Mouse (Mus musculus) adrenal gland, adult 18-20 months (tissue): Measurements from ENCODE around the gene Zbp1. TPM values are rescaled to one million over a fixed set of nuclear protein-coding genes. Genes with fewer than 3 reads are reported as not detected.

Experiments used
- DNase-seq, 2 experiments: peaks; one replicate each; pipeline ENCODE4 v3.0.0; 2021 to 2022; ENCODE audit warnings: low spot score in 2 of 2
- total RNA-seq, 2 experiments: library from RNA; stranded (reverse); gene quantifications; 1 replicate in 1 of 2; 2 replicates in 1 of 2; pipeline ENCODE4 v1.2.3; 2021

The Zbp1 gene
- total RNA-seq, 2 experiments from 2014 or later: 2.7 to 3.5 TPM

DNA sequence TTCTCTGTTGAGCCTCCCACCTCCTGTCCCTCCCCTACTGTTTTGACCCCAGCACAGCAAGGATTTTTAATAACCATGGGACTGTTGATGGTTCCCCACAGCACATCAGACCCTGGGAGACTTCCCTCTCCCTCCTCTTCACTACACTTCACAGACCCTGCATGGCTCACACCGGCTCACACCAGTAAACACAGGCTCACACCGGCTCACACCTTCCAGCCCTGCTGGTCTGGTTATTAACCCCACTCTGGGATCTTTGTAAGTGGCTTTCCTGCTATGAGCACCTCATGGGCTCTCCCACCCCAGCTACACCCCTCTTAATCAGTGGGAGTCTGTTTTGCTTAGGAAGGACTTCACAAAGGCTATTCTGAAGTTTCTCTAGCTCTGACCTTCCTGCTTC lies 29.2 kb upstream of the Zbp1 start:
- DNase-seq: no peak

GRCm38 (mm10) chr2:173247197-173247596 lies 28.5 kb upstream of the Zbp1 start:
- DNase-seq: no peak

DNA sequence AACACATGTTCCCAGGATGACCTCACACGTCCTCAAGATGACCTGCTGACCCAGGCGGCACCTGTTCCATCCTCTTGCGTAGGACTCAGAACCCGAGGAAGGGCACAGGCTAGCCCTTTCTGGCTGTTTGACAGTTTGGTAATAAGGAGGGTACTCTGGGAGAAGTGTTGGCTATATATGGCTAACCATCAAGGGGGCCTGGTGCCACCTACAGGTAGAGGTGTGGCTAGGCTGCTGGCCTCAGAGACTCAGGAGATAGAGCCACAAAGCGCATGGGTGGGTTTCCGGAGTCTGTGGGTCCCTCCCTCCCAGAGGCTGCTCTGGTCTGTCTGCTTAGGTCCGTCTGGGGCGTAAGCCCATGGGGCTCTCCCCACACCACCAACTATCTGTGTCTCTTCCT lies 28.0 kb upstream of the Zbp1 start:
- DNase-seq: no peak

- no peak for DNase-seq
These were observed 26.5 kb upstream of the Zbp1 start for GRCm38 (mm10) chr2:173245258-173245657.

DNA sequence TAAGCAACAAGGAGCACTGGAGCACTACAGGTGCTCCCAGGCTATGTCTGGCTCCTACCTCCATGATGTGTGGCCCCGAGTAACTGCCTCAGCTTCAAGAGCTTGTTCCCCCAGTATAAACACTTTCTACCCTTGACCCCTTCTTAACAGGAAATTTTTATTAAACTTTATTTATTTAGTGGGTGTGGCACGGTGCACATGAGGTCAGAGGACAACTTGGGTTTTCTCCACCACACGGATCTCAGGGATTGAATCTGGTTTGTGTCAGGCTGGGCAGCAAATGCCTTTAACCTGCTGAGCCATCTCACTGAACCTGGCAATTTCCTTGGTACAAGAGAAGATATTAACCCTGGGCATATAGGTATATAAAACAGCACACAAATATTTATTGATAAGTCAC lies 25.4 kb upstream of the Zbp1 start:
- no peak for DNase-seq

GRCm38 (mm10) chr2:173243616-173244015 lies 24.9 kb upstream of the Zbp1 start:
- DNase-seq: no peak

DNA sequence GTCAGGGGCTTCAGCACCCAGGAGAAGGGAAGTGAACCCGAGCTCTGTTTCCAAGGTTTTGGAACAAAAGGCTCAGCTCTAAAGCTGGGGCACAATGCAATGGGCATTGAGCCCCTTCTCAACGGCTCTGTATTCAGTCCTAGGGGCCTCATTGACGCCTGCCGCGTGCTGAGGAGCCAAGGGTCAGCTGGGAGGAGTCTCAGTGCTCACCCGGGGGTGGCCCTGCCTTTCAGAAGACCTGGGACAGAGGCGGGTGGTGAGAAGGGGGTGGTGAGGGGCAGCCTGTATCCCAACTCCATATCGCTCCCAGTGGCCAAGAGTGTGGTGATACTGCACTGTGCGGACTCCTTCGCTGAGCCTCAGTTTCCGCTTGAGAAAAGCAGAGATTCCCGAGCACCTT lies 24.2 kb upstream of the Zbp1 start:
- no peak for DNase-seq

DNA sequence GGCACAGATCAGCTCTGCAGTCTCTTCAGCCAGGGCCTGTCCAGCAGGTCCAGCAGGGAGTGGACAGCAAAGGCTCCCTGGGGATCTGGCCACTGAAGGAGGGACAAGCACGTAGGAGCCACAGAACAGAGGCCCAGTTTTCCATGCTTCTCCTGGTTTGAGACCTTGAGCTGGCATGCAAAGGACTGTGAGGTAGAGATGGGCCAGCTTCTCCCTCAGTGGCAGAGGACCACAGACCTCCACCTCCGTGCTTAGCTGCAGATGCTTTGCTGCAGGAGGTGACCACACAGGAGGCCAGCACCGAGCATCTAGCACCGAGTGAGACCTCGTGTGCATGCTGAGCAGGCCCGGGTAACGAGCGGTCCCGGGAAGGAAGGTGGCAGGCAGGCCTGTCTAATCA lies 22.0 kb upstream of the Zbp1 start:
- DNase-seq: no peak

GRCm38 (mm10) chr2:173238522-173238921 lies 19.8 kb upstream of the Zbp1 start:
- no peak for DNase-seq

GRCm38 (mm10) chr2:173235435-173236332 lies 17.0 kb upstream of the Zbp1 start:
- DNase-seq: no peak

DNA sequence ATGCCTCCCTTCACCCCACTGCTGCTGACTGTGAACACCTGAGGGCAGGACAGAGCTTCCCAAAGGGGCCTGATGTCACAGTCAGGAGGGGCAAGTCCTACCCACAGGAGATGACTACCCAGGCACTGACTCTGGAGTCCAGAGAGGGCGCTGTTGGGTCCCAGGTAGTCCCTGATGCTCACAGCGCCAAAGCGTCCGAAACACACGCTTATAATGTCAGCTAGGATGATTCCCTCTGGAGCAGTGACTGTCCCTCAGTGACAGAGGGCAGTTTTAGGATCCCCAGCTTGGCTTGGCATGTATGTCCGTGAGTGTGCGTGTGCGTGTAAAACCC lies 14.0 kb upstream of the Zbp1 start:
- DNase-seq: no peak

- DNase-seq: no peak
These were observed 13.5 kb upstream of the Zbp1 start for GRCm38 (mm10) chr2:173232065-173232765.

DNA sequence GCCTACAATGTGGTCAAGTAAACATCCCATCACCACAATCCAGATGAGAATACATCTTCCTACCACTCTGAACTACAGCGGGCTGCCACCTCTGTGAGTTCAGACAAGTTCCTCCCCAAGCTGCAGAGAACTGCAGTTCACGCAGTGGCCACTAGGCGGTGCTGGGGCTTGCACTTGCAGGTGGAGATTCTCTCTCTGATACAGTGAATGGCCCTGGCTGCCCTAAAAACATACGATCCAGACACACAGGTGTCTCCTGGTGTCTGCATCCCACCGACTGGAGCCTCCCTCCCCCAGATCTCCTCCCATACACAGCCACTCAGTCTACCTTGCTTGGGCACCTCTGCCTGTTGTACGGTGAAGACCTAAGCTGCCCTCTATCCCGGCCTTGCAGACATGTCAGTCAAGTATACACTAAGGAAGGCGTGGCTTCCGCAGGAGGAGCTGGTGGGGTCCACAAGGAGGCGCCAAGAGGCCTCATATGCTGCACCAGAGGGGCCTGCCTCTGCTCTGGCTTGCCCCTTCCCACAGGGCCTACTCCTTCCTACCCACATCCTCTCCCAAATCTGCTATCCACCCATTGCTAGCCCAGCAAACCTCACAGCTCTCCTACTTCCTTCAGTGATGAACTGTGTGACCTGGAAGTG lies 11.0 kb upstream of the Zbp1 start:
- DNase-seq: peak; percentile 92 to 93

GRCm38 (mm10) chr2:173228567-173228966 lies 9.8 kb upstream of the Zbp1 start:
- DNase-seq: no peak

DNA sequence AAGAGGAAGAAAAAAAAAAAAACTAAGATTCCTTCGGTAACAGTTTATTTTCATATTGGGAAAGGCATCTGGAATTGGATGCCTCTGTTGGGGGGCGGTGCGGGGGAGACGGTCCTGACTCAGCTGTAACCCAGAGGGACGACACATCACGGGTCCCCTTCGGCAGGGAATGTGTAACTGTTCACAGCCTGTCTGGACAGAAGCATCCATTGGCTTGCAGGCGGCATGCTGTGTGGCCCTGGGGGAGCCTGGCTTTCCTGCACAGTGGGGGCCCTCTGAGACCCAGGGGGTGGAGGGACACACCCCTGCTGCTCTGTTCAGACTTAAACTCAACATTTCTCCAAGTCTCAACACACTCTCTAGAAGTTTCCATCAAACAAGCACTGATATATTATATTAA lies 8.1 kb upstream of the Zbp1 start:
- DNase-seq: peak in 1 of 2 experiments; percentile 22

GRCm38 (mm10) chr2:173225906-173226305 lies 7.2 kb upstream of the Zbp1 start:
- DNase-seq: no peak

GRCm38 (mm10) chr2:173224832-173225231 lies 6.1 kb upstream of the Zbp1 start:
- no peak for DNase-seq

DNA sequence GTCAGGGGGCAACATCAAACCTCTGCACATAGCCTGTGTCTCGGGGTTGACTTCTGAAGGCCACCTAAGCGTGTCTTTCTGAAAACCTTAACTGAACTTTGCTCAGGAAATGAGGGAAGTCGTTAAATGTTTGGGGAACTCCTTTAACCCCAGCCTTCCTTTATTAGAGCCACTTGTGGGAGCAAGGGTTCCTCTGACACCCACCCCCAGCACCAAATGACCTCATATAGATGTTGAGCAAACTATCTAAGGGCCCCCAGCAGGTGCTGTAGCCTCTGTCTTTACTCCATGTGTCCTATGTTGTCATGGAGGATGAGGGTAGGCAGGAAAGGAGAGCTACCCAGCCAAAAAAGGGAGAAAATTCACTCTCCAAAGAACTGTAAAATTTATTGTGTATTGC lies 5.4 kb upstream of the Zbp1 start:
- DNase-seq: no peak

DNA sequence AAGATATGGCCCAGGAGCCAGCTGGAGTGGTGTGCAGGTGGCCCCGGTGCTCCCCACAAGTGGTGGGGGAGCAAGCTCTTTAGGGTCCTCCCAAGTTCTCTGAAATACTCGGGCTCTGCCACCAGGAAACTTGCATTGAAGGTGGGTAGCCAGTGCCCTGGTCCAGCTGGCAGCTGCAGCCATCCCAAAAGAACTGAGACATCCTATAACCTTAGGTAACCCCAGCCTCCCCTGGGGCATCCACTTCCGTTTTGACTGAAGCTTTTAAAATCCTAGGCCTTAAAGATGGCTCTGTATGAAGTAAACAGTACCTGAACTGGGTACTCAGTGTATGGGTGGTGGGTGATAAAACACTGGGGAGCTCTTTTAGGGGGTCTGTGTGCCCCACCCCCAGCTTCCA lies 4.8 kb upstream of the Zbp1 start:
- no peak for DNase-seq

DNA sequence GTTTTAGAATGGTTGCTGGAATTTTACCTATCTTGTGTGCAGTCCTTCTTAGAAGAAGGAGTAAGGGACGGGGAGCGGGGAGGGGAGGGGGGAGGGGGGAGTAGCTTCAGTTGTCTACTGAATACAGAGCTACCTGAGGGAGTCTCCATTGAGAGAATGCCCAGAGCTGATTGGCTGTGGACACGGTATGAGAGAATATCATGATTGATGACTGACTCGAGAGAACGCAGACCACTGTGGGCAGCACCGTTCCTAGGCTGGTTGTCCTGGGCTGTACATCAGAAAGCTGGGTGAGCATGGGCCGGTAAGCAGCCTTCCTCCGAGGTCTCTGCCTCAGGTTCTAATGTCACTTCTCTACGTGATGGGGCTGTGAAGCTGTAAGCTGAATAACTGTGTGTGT lies 2.0 kb upstream of the Zbp1 start:
- peak in 1 of 2 experiments; percentile 12 for DNase-seq

- DNase-seq: peak; percentile 22 to 54
These were observed 682 bp upstream of the Zbp1 start for GRCm38 (mm10) chr2:173219256-173219954.
